Mouse (Mus musculus): ENCODE data around the gene Ulk4.

The Ulk4 gene

GRCm38 (mm10) chr9:120963104-120963503 lies 313.9 kb downstream of the Ulk4 start:
- DNase-seq = no peak

- DNase-seq = peak; percentile 88
Observed at GRCm38 (mm10) chr9:120961969-120962700, 314.9 kb downstream of the Ulk4 start.

- no peak for DNase-seq
Observed at GRCm38 (mm10) chr9:120961466-120961865, 315.5 kb downstream of the Ulk4 start.

GRCm38 (mm10) chr9:120960611-120961010 lies 316.4 kb downstream of the Ulk4 start:
- no peak for DNase-seq

- no peak for DNase-seq
Observed at GRCm38 (mm10) chr9:120959225-120959624, 317.8 kb downstream of the Ulk4 start.

- no peak for DNase-seq
Observed at GRCm38 (mm10) chr9:120958560-120958959, 318.4 kb downstream of the Ulk4 start.

GRCm38 (mm10) chr9:120958051-120958450 lies 318.9 kb downstream of the Ulk4 start:
- DNase-seq = no peak

GRCm38 (mm10) chr9:120951947-120952346 lies 325.1 kb downstream of the Ulk4 start:
- no peak for DNase-seq

- DNase-seq = no peak
Observed at GRCm38 (mm10) chr9:120950761-120951160, 326.2 kb downstream of the Ulk4 start.

GRCm38 (mm10) chr9:120948832-120949231 lies 328.2 kb downstream of the Ulk4 start:
- no peak for DNase-seq

- no peak for DNase-seq
Observed at GRCm38 (mm10) chr9:120946131-120946530, 330.9 kb downstream of the Ulk4 start.

GRCm38 (mm10) chr9:120944211-120944610 lies 332.8 kb downstream of the Ulk4 start:
- DNase-seq = no peak

GRCm38 (mm10) chr9:120943757-120944156 lies 333.2 kb downstream of the Ulk4 start:
- no peak for DNase-seq

- no peak for DNase-seq
Observed at GRCm38 (mm10) chr9:120940858-120941257, 336.1 kb downstream of the Ulk4 start.

- DNase-seq = peak; percentile 88
Observed at GRCm38 (mm10) chr9:120936351-120936750, 340.6 kb downstream of the Ulk4 start.

GRCm38 (mm10) chr9:120935634-120935922 lies 341.4 kb downstream of the Ulk4 start:
- peak; percentile 38 for DNase-seq

GRCm38 (mm10) chr9:120934821-120935633 lies 342.0 kb downstream of the Ulk4 start:
- DNase-seq = no peak

- peak; percentile 46 for DNase-seq
Observed at GRCm38 (mm10) chr9:120933886-120934758, 342.9 kb downstream of the Ulk4 start.

- no peak for DNase-seq
Observed at GRCm38 (mm10) chr9:120933587-120933885, 343.5 kb downstream of the Ulk4 start.

- peak; percentile 95 for DNase-seq
Observed at GRCm38 (mm10) chr9:120932797-120933586, 344.0 kb downstream of the Ulk4 start.

- no peak for DNase-seq
Observed at GRCm38 (mm10) chr9:120932371-120932770, 344.6 kb downstream of the Ulk4 start.

GRCm38 (mm10) chr9:120930811-120931210 lies 346.2 kb downstream of the Ulk4 start:
- no peak for DNase-seq

GRCm38 (mm10) chr9:120930021-120930420 lies 347.0 kb downstream of the Ulk4 start:
- no peak for DNase-seq
